Mouse (Mus musculus): ENCODE results near the gene Rpp14.
A peak's percentile ranks its signal among the peaks of the same experiment; 100 is the strongest.

Rpp14 gene

GRCm38 (mm10) chr14:8092573-8092972 is 12.4 kb downstream of the Rpp14 start:
- peak; percentile 85 for DNase-seq (ENCODE audit: low read depth, low spot score)
- peaks cover 5% of the 10 kb centered on the region; the same call in 1 of the 2 replicates for H3K36me3 ChIP-seq (ENCODE audit: control insufficient read depth, insufficient read depth, low read length, poor library complexity, severe bottlenecking)

GRCm38 (mm10) chr14:8093427-8093826 is 13.3 kb downstream of the Rpp14 start:
- DNase-seq (ENCODE audit: low read depth, low spot score), result no peak

More at GRCm38 (mm10) chr14:8092573-8092972, 12.4 kb downstream of the Rpp14 start:
- no peaks in the 10 kb centered on the region; the same call in 1 of the 2 replicates for H3K27me3 ChIP-seq (ENCODE audit: control insufficient read depth, insufficient read depth, low read length, poor library complexity, severe bottlenecking)

GRCm38 (mm10) chr14:8094931-8095561 is 14.9 kb downstream of the Rpp14 start:
- Histone ChIP-seq H3K27me3 (ENCODE audit: control insufficient read depth, insufficient read depth, low read length, poor library complexity, severe bottlenecking) (no peaks in the 10 kb centered on the region; the same call in 1 of the 2 replicates), H3K36me3 (ENCODE audit: control insufficient read depth, insufficient read depth, low read length, poor library complexity, severe bottlenecking) (peaks cover 2% of the 10 kb centered on the region; the same call in 1 of the 2 replicates)
- DNase-seq (ENCODE audit: low read depth, low spot score), result no peak

More at GRCm38 (mm10) chr14:8093427-8093826, 13.3 kb downstream of the Rpp14 start:
- peaks cover 2% of the 10 kb centered on the region; the same call in 1 of the 2 replicates for H3K36me3 ChIP-seq (ENCODE audit: control insufficient read depth, insufficient read depth, low read length, poor library complexity, severe bottlenecking)
- no peaks in the 10 kb centered on the region; the same call in 1 of the 2 replicates for H3K27me3 ChIP-seq (ENCODE audit: control insufficient read depth, insufficient read depth, low read length, poor library complexity, severe bottlenecking)

GRCm38 (mm10) chr14:8095562-8095950 is 15.4 kb downstream of the Rpp14 start:
- DNase-seq (ENCODE audit: low read depth, low spot score), result no peak
- H3K27me3 ChIP-seq (ENCODE audit: control insufficient read depth, insufficient read depth, low read length, poor library complexity, severe bottlenecking), result no peaks in the 10 kb centered on the region; the same call in 1 of the 2 replicates
- peaks cover 2% of the 10 kb centered on the region; the same call in 1 of the 2 replicates for H3K36me3 ChIP-seq (ENCODE audit: control insufficient read depth, insufficient read depth, low read length, poor library complexity, severe bottlenecking)

GRCm38 (mm10) chr14:8097978-8098686 is 18.0 kb downstream of the Rpp14 start, which contains the start of gene Pxk:
Pxk (plus strand) TSS chr14:8098211.
- no peaks in the 10 kb centered on the region for H3K27me3 ChIP-seq (ENCODE audit: control insufficient read depth, insufficient read depth, low read length, poor library complexity, severe bottlenecking)
- H3K36me3 ChIP-seq (ENCODE audit: control insufficient read depth, insufficient read depth, low read length, poor library complexity, severe bottlenecking), result peaks cover 4% of the 10 kb centered on the region; the same call in 1 of the 2 replicates
- peak; percentile 87 for DNase-seq (ENCODE audit: low read depth, low spot score)

- Histone ChIP-seq H3K27me3 (ENCODE audit: control insufficient read depth, insufficient read depth, low read length, poor library complexity, severe bottlenecking) (no peaks in the 10 kb centered on the region), H3K36me3 (ENCODE audit: control insufficient read depth, insufficient read depth, low read length, poor library complexity, severe bottlenecking) (peaks cover 4% of the 10 kb centered on the region; the same call in 1 of the 2 replicates)
- no peak for DNase-seq (ENCODE audit: low read depth, low spot score)
These were observed 18.5 kb downstream of the Rpp14 start for GRCm38 (mm10) chr14:8098687-8098995.

- Histone ChIP-seq H3K36me3 (ENCODE audit: control insufficient read depth, insufficient read depth, low read length, poor library complexity, severe bottlenecking) (peaks cover 4% of the 10 kb centered on the region; the same call in 1 of the 2 replicates), H3K27me3 (ENCODE audit: control insufficient read depth, insufficient read depth, low read length, poor library complexity, severe bottlenecking) (no peaks in the 10 kb centered on the region)
- DNase-seq (ENCODE audit: low read depth, low spot score), result peak; percentile 51
These were observed 19.4 kb downstream of the Rpp14 start for GRCm38 (mm10) chr14:8099561-8100021.

GRCm38 (mm10) chr14:8101886-8102285 is 21.7 kb downstream of the Rpp14 start:
- no peak for DNase-seq (ENCODE audit: low read depth, low spot score)
- Histone ChIP-seq H3K36me3 (ENCODE audit: control insufficient read depth, insufficient read depth, low read length, poor library complexity, severe bottlenecking) (peaks cover 11% of the 10 kb centered on the region), H3K27me3 (ENCODE audit: control insufficient read depth, insufficient read depth, low read length, poor library complexity, severe bottlenecking) (no peaks in the 10 kb centered on the region)

- Histone ChIP-seq H3K27me3 (ENCODE audit: control insufficient read depth, insufficient read depth, low read length, poor library complexity, severe bottlenecking) (no peaks in the 10 kb centered on the region), H3K36me3 (ENCODE audit: control insufficient read depth, insufficient read depth, low read length, poor library complexity, severe bottlenecking) (peaks cover 11% of the 10 kb centered on the region)
- no peak for DNase-seq (ENCODE audit: low read depth, low spot score)
These were observed 22.5 kb downstream of the Rpp14 start for GRCm38 (mm10) chr14:8102676-8103075.

GRCm38 (mm10) chr14:8108047-8108446 is 27.9 kb downstream of the Rpp14 start:
- DNase-seq (ENCODE audit: low read depth, low spot score), result peak; percentile 63

GRCm38 (mm10) chr14:8108976-8109375 is 28.8 kb downstream of the Rpp14 start:
- no peak for DNase-seq (ENCODE audit: low read depth, low spot score)
- Histone ChIP-seq H3K36me3 (ENCODE audit: control insufficient read depth, insufficient read depth, low read length, poor library complexity, severe bottlenecking) (peaks cover 9% of the 10 kb centered on the region), H3K27me3 (ENCODE audit: control insufficient read depth, insufficient read depth, low read length, poor library complexity, severe bottlenecking) (no peaks in the 10 kb centered on the region)

More at GRCm38 (mm10) chr14:8108047-8108446, 27.9 kb downstream of the Rpp14 start:
- Histone ChIP-seq H3K36me3 (ENCODE audit: control insufficient read depth, insufficient read depth, low read length, poor library complexity, severe bottlenecking) (peaks cover 9% of the 10 kb centered on the region), H3K27me3 (ENCODE audit: control insufficient read depth, insufficient read depth, low read length, poor library complexity, severe bottlenecking) (no peaks in the 10 kb centered on the region)

- no peaks in the 10 kb centered on the region for H3K27me3 ChIP-seq (ENCODE audit: control insufficient read depth, insufficient read depth, low read length, poor library complexity, severe bottlenecking)
- H3K36me3 ChIP-seq (ENCODE audit: control insufficient read depth, insufficient read depth, low read length, poor library complexity, severe bottlenecking), result peaks cover 2% of the 10 kb centered on the region; the same call in 1 of the 2 replicates
- DNase-seq (ENCODE audit: low read depth, low spot score), result no peak
These were observed 31.4 kb downstream of the Rpp14 start for GRCm38 (mm10) chr14:8111545-8111944.

GRCm38 (mm10) chr14:8112036-8112435 is 31.9 kb downstream of the Rpp14 start:
- Histone ChIP-seq H3K27me3 (ENCODE audit: control insufficient read depth, insufficient read depth, low read length, poor library complexity, severe bottlenecking) (no peaks in the 10 kb centered on the region), H3K36me3 (ENCODE audit: control insufficient read depth, insufficient read depth, low read length, poor library complexity, severe bottlenecking) (peaks cover 3% of the 10 kb centered on the region)
- DNase-seq (ENCODE audit: low read depth, low spot score), result peak; percentile 44

- Histone ChIP-seq H3K36me3 (ENCODE audit: control insufficient read depth, insufficient read depth, low read length, poor library complexity, severe bottlenecking) (peaks cover 5% of the 10 kb centered on the region), H3K27me3 (ENCODE audit: control insufficient read depth, insufficient read depth, low read length, poor library complexity, severe bottlenecking) (no peaks in the 10 kb centered on the region)
- DNase-seq (ENCODE audit: low read depth, low spot score), result no peak
These were observed 33.4 kb downstream of the Rpp14 start for GRCm38 (mm10) chr14:8113616-8114015.

- Histone ChIP-seq H3K36me3 (ENCODE audit: control insufficient read depth, insufficient read depth, low read length, poor library complexity, severe bottlenecking) (peaks cover 5% of the 10 kb centered on the region), H3K27me3 (ENCODE audit: control insufficient read depth, insufficient read depth, low read length, poor library complexity, severe bottlenecking) (no peaks in the 10 kb centered on the region)
- DNase-seq (ENCODE audit: low read depth, low spot score), result peak; percentile 85
These were observed 34.1 kb downstream of the Rpp14 start for GRCm38 (mm10) chr14:8114306-8114705.

Measured in splenic B cell, adult 2 months (primary cell).